In genomic region chr5:105701844-105702243, GRCm38 (mm10) we compare ENCODE assay signal across 9 mouse cellular contexts. TPM values are rescaled to one million over a fixed set of nuclear protein-coding genes. Genes with fewer than 3 reads are reported as not detected.
DNase-seq lines count a peak whose midpoint lies in the region; ATAC-seq and TF ChIP-seq lines count a peak whose summit lies in the region.
"Had no signal": no experiment of that assay in that cellular context is flagged by ENCODE, and none has a peak within 500 bp of the region (broad histone marks: within the 10 kb centered on the region; RNA-seq: fewer than 3 reads in every experiment).

No protein-coding gene starts in this region.

- TF ChIP-seq POLR2A in small intestine, adult 2 months (IDR thresholded peaks at IDR 0.05; ENCODE audit: low read depth, low read length), result no peak
- no peak for TF ChIP-seq POLR2A in heart, adult 2 months (IDR thresholded peaks at IDR 0.05; ENCODE audit: insufficient read depth, low read depth, low read length)

- WGBS in forebrain, embryonic 10.5 days, result 87% methylated on average over 8 of the region's 8 CpGs
- WGBS in forebrain, embryonic 11.5 days, result 89% methylated on average over 8 of the region's 8 CpGs
- WGBS in hindbrain, embryonic 15.5 days, result 87% methylated on average over 8 of the region's 8 CpGs
- WGBS in liver, postnatal 0 days (ENCODE audit: insufficient replicate concordance), result 49% methylated on average over 8 of the region's 8 CpGs
- WGBS in small intestine, adult 2 months, result 18% methylated on average over 8 of the region's 8 CpGs
- 59% methylated on average over 8 of the region's 8 CpGs for WGBS in heart, adult 2 months

- 0 out of 2 replicates have a peak, but pooled peaks cover 2% of the 10 kb centered on the region for H3K9me3 ChIP-seq in forebrain, embryonic 10.5 days
- H3K9me3 ChIP-seq in forebrain, embryonic 11.5 days (ENCODE audit: control insufficient read depth, low read length), result no peaks in the 10 kb centered on the region
- H3K9me3 ChIP-seq in hindbrain, embryonic 15.5 days, result no peaks in the 10 kb centered on the region
- no peaks in the 10 kb centered on the region for H3K9me3 ChIP-seq in liver, postnatal 0 days (ENCODE audit: low read length)
- H3K9me3 ChIP-seq: limb, embryonic 15.5 days had no signal

- no peak for TF ChIP-seq CTCF in liver, postnatal 0 days (IDR thresholded peaks at IDR 0.05; ENCODE audit: low read depth)
- TF ChIP-seq CTCF in small intestine, adult 2 months (IDR thresholded peaks at IDR 0.05; ENCODE audit: extremely low read depth, insufficient read length, insufficient replicate concordance, low read depth, low read length), result no peak
- no peak for TF ChIP-seq CTCF in heart, adult 2 months (IDR thresholded peaks at IDR 0.05)

- intact Hi-C loops in heart, adult 2 months (cut with DNase I), result loop anchor here (2.0 kb wide), 1 partner anchor 39 kb away; no protein-coding TSS in a partner anchor

- no peaks in the 10 kb centered on the region for H3K79me2 ChIP-seq in heart, adult 2 months (replicated peaks; ENCODE audit: control insufficient read depth, insufficient read depth, low read length)

- H3K27ac ChIP-seq in forebrain, embryonic 10.5 days, result no peak overlapping the region
- no peak overlapping the region for H3K27ac ChIP-seq in forebrain, embryonic 11.5 days (ENCODE audit: low read depth, low read length)
- no peak overlapping the region for H3K27ac ChIP-seq in hindbrain, embryonic 15.5 days (replicated peaks)
- peak overlapping the region; percentile 99 for H3K27ac ChIP-seq in liver, postnatal 0 days (ENCODE audit: low read depth)
- peak overlapping the region; percentile 97 for H3K27ac ChIP-seq in small intestine, adult 2 months (ENCODE audit: insufficient read depth, low read depth, low read length)
- H3K27ac ChIP-seq in heart, adult 2 months, result no peak overlapping the region
- H3K27ac ChIP-seq: limb, embryonic 15.5 days had no signal

- no peak overlapping the region; the same call in 1 of the 2 replicates for H3K4me2 ChIP-seq in forebrain, embryonic 11.5 days (ENCODE audit: low read depth, low read length, severe bottlenecking)
- peak overlapping the region; percentile 86 for H3K4me2 ChIP-seq in hindbrain, embryonic 15.5 days
- H3K4me2 ChIP-seq in liver, postnatal 0 days (ENCODE audit: low read depth, low read length), result peak overlapping the region; percentile 96
- H3K4me2 ChIP-seq: limb, embryonic 15.5 days had no signal

- no peak overlapping the region for H3K9ac ChIP-seq in forebrain, embryonic 11.5 days (ENCODE audit: low read length)
- no peak overlapping the region for H3K9ac ChIP-seq in hindbrain, embryonic 15.5 days
- peak overlapping the region; percentile 94 for H3K9ac ChIP-seq in liver, postnatal 0 days (replicated peaks)
- H3K9ac ChIP-seq in heart, adult 2 months (ENCODE audit: low read depth, low read length), result no peak overlapping the region
- H3K9ac ChIP-seq: limb, embryonic 15.5 days had no signal

- H3K27me3 ChIP-seq in forebrain, embryonic 10.5 days (ENCODE audit: poor library complexity, severe bottlenecking), result peaks cover 12% of the 10 kb centered on the region; the same call in 1 of the 2 replicates
- H3K27me3 ChIP-seq in forebrain, embryonic 11.5 days (ENCODE audit: control insufficient read depth, insufficient read depth, low read length), result no peaks in the 10 kb centered on the region
- no peaks in the 10 kb centered on the region for H3K27me3 ChIP-seq in hindbrain, embryonic 15.5 days
- no peaks in the 10 kb centered on the region for H3K27me3 ChIP-seq in liver, postnatal 0 days (ENCODE audit: insufficient read depth, low read length)
- H3K27me3 ChIP-seq in small intestine, adult 2 months (ENCODE audit: control insufficient read depth, insufficient read depth, low read length), result no peaks in the 10 kb centered on the region
- no peaks in the 10 kb centered on the region for H3K27me3 ChIP-seq in heart, adult 2 months (ENCODE audit: control insufficient read depth, insufficient read depth, low read length)
- H3K27me3 ChIP-seq: limb, embryonic 15.5 days had no signal

- H3K4me1 ChIP-seq in forebrain, embryonic 10.5 days, result peaks cover 56% of the 10 kb centered on the region
- H3K4me1 ChIP-seq in forebrain, embryonic 11.5 days (replicated peaks; ENCODE audit: control insufficient read depth, insufficient read depth, low read length), result peaks cover 6% of the 10 kb centered on the region; the same call in 1 of the 2 replicates
- H3K4me1 ChIP-seq in hindbrain, embryonic 15.5 days (replicated peaks), result peaks cover 61% of the 10 kb centered on the region
- H3K4me1 ChIP-seq in liver, postnatal 0 days (ENCODE audit: insufficient read depth), result peaks cover 33% of the 10 kb centered on the region
- peaks cover 17% of the 10 kb centered on the region for H3K4me1 ChIP-seq in small intestine, adult 2 months (ENCODE audit: control insufficient read depth, insufficient read depth, insufficient read length, low read length)
- peaks cover 4% of the 10 kb centered on the region for H3K4me1 ChIP-seq in heart, adult 2 months (ENCODE audit: control insufficient read depth, insufficient read depth, low read length)

- peaks cover 44% of the 10 kb centered on the region for H3K36me3 ChIP-seq in forebrain, embryonic 10.5 days (replicated peaks)
- H3K36me3 ChIP-seq in forebrain, embryonic 11.5 days (ENCODE audit: control insufficient read depth, insufficient read depth, low read length), result no peaks in the 10 kb centered on the region; the same call in 1 of the 2 replicates
- H3K36me3 ChIP-seq in hindbrain, embryonic 15.5 days, result no peaks in the 10 kb centered on the region
- no peaks in the 10 kb centered on the region; the same call in 1 of the 2 replicates for H3K36me3 ChIP-seq in liver, postnatal 0 days (replicated peaks; ENCODE audit: insufficient read depth, low read length)
- peaks cover 2% of the 10 kb centered on the region for H3K36me3 ChIP-seq in small intestine, adult 2 months (ENCODE audit: control insufficient read depth, insufficient read depth, low read length)
- H3K36me3 ChIP-seq in heart, adult 2 months (ENCODE audit: control insufficient read depth, insufficient read depth, low read length), result no peaks in the 10 kb centered on the region
- H3K36me3 ChIP-seq: limb, embryonic 15.5 days had no signal

- TF ChIP-seq EP300 in liver, postnatal 0 days (IDR thresholded peaks at IDR 0.05; ENCODE audit: low read depth), result peak; percentile 66; the same call in 1 of the 2 replicates
- no peak for TF ChIP-seq EP300 in heart, adult 2 months (IDR thresholded peaks at IDR 0.05; ENCODE audit: insufficient read depth, low read depth, low read length)

- no peak for DNase-seq in forebrain, embryonic 10.5 days (ENCODE audit: extremely low spot score, low spot score)
- no peak for DNase-seq in forebrain, embryonic 11.5 days (ENCODE audit: low spot score)
- peak; percentile 79 for DNase-seq in liver, postnatal 0 days
- no peak for DNase-seq in layer of hippocampus, postnatal 36 days
- no peak for DNase-seq in heart, adult 2 months
- no peak for DNase-seq in c-Kit-positive CD71-positive TER-119-positive erythroid progenitor cells, embryonic 14.5 days (ENCODE audit: low spot score)

- H3K4me3 ChIP-seq in forebrain, embryonic 10.5 days, result peak overlapping the region; percentile 87; the same call in 1 of the 2 replicates
- H3K4me3 ChIP-seq in forebrain, embryonic 11.5 days (ENCODE audit: low read depth, low read length), result no peak overlapping the region
- no peak overlapping the region for H3K4me3 ChIP-seq in hindbrain, embryonic 15.5 days
- H3K4me3 ChIP-seq in liver, postnatal 0 days (ENCODE audit: low read depth, low read length), result peak overlapping the region; percentile 94
- H3K4me3 ChIP-seq in small intestine, adult 2 months (ENCODE audit: low read depth, low read length), result peak overlapping the region; percentile 97; the same call in 1 of the 2 replicates
- H3K4me3 ChIP-seq in heart, adult 2 months, result no peak overlapping the region

- ATAC-seq in forebrain, embryonic 11.5 days (replicated peaks; ENCODE audit: low FRiP score), result no peak
- no peak for ATAC-seq in hindbrain, embryonic 15.5 days (ENCODE audit: low FRiP score, low read depth)
- ATAC-seq in liver, postnatal 0 days, result peak; percentile 24

RNA-seq across cellular contexts. Expression of gene Lrrc8d, which starts 2.1 kb away (rescaled TPM):
- 19.9 and 20.1 TPM in 2 replicates for polyA plus RNA-seq in forebrain, embryonic 10.5 days (2016; fragmentation: Nextera tagmentation; extraction: Ambion mirVana)
- 26.8 and 28.9 TPM in 2 replicates for polyA plus RNA-seq in forebrain, embryonic 11.5 days (2014; fragmentation: Nextera tagmentation; extraction: Ambion mirVana)
- polyA plus RNA-seq in hindbrain, embryonic 15.5 days (2015; fragmentation: Nextera tagmentation; extraction: Ambion mirVana), result 29.7 and 35.6 TPM in 2 replicates
- polyA plus RNA-seq in liver, postnatal 0 days (2015; fragmentation: Nextera tagmentation; extraction: Ambion mirVana), result 11.6 TPM in 2 replicates
- 10.4 and 16.6 TPM in 2 replicates for polyA plus RNA-seq in small intestine, adult 2 months (2012; rRNA removed)
- total RNA-seq in layer of hippocampus, postnatal 36 days (2021), result 10 to 100 TPM; 47.7 to 48.8 TPM
- 1 to 10 TPM; 8.0 to 8.8 TPM for total RNA-seq in heart, adult 2 months (2021)
- polyA plus RNA-seq in heart, adult 2 months (2012; rRNA removed), result 4.3 and 5.2 TPM in 2 replicates

Comparison
In these comparisons a context has a peak if more than half of its experiments do, and no peak if none do; other contexts are left out.
1. H3K4me3 ChIP-seq: peak in forebrain, embryonic 10.5 days (single experiment), liver, postnatal 0 days (single experiment) and small intestine, adult 2 months (single experiment); none in forebrain, embryonic 11.5 days (single experiment), hindbrain, embryonic 15.5 days (single experiment) and heart, adult 2 months (single experiment).
2. H3K27ac ChIP-seq: peak in liver, postnatal 0 days (single experiment) and small intestine, adult 2 months (single experiment); none in forebrain, embryonic 10.5 days (single experiment), forebrain, embryonic 11.5 days (single experiment), hindbrain, embryonic 15.5 days (single experiment) and heart, adult 2 months (single experiment).